Mouse (Mus musculus) left cerebral cortex, postnatal 4 days (tissue): ENCODE data around the gene Pla2g16. TPM values are rescaled to one million over a fixed set of nuclear protein-coding genes. Genes with fewer than 3 reads are reported as not detected.

Experiments
- DNase-seq: peaks from one replicate; pipeline ENCODE4 v3.0.0-alpha.2; 2022
- intact Hi-C: fragments of 180-260 bp; cut with DNase I; formaldehyde crosslinking; loops from one replicate; pipeline ENCODE4 v1.15.1; 2025
- total RNA-seq, 2 experiments: library from RNA; stranded (reverse); gene quantifications; 2 replicates each; pipeline ENCODE4 v1.2.3; 2021

The Pla2g16 gene
- total RNA-seq = 1 to 10 TPM; 5.5 to 5.6 TPM

DNA sequence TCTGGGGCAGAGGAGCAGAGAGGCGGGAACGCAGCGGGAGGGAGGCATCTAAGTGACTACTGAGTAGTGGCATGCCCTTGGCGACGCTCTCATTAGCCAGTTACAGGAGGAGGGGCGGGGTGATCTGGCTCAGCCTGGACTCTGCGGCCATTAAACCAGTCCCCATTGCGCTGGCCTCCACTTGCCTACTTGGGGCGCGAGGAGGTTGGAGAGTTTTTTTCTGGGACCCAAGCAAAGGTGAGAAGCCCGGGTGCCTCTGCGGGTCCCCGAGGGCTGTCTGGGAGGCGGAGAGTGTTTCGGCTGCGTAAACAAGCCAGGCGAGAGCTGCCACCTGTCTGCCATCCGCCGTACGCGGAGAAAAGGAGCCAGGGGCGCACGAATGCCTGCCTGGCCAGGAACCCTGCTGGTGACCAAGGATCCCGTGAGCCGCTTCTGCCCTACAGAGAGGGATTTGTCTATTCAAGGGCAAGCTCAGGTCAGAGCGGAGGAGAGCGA lies at the start of gene Pla2g16:
Gene Pla2g16 (plus strand): TSS at position 132 of the 495 bp plus-strand sequence.
- DNase-seq = peak; percentile 59
- intact Hi-C loops = no loop called here

DNA sequence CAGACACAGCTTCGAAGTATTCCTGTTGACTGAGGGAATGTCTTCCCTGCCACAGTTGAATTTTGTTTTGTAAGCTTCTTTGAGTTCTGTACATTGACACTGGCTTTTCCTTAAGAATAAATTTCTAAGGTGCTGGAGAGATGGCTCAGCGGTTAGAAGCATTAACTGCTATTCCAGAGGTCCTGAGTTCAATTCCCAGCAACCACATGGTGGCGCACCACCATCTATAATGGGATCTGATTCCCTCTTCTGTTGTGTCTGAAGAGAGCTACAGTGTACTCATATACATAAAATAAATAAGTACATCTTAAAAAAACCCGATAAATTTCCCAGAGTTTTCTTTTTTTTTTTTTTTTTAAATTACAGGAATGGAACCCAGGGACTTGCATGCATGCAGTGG lies 49.2 kb upstream of the Pla2g16 start:
- intact Hi-C loops = no loop called here

DNA sequence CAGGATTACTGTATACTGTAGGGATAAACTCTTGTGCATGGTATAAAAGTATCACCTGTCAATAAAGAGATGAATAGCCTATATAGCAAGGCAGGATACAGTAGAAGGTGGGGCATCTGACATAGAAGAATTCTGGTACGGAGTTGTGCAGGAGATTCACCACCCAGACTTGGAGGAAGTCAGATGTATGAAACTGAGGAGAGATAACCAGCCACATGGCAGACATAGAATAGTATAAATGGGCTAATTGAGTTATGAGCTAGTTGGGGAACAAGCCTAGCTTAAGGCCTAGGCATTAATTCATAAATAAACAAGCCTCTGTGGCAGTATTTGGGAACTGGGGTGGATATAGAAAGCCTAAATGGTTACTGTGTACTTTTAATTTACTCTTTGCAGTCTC lies 40.8 kb upstream of the Pla2g16 start:
- no peak for DNase-seq
- intact Hi-C loops = no loop called here

More for the DNA sequence above, 49.2 kb upstream of the Pla2g16 start:
- no peak for DNase-seq

DNA sequence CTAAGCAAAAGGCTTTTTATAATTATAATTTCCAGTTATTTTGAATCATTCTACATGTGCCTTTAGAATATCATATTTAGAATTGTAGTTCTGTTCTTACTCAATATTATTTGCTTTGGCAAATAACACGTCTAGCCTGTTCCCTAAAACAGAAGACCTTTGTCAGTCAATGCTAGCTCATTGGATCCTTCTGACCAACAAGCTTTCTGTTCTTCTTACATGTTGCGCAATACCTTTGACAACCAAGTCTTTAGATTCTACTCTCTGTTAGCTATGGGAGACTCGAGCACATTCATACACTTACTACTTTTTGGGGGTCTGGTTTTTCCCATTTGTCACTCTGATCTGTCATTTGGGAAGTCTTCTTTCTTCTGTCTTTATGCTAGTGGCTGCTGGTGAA lies 35.6 kb upstream of the Pla2g16 start:
- intact Hi-C loops = no loop called here
- DNase-seq = no peak

DNA sequence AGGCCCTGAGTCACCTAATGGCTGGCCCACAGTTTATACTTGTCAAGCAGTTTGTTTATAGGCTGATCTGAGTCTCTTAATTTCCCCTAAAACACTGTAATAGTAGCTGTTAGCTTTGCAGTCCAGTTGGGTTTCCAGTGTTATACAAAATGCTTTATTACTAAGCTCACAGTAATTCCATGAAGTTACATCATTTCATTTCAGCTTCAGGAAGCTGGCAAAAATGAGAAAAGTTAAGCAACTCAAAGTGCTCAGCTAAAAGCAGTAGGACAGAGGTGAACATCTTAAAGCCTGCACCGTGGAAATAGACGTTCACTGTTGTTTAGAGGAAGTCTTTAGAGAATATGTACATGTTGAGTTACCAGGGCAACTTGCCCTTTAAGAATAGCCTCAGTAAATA lies 34.4 kb upstream of the Pla2g16 start:
- intact Hi-C loops = no loop called here
- no peak for DNase-seq

DNA sequence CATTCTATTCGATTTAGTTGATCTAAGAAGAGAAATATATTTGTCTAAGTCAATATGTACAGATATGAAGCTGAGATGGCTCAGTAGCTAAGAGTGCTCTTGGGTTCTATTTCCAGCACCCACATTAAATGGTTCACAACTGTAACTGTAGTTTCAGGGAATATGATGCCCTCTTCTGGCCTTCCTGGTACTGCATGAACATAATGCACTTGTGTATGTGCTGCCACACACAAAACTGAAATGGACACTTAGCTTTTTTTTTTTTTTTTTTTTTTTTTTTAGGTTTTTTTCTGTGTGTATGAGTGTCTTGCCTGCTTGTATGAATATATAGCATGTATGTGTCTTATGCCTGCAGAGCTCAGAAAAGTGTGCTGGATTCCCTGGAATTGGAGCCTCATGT lies 34.0 kb upstream of the Pla2g16 start:
- DNase-seq = no peak
- intact Hi-C loops = no loop called here

DNA sequence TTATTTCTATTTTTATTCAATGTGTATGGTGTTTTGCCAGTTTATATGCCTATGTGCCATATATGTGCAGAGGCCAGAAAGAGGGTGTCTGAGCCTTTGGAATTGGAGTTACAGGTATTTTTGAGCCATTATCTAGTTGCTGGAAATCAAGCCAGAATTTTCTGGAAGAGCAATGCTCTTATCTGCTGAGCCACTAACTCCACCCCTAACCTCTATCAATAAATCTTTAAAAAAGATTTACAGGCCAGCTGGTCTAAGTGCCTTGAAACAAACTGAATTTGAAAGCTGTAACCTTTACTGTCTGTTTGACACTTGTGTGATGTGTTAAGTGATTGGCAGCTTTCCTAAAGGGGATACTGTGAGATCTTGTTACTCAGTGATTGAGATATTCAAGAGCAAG lies 33.5 kb upstream of the Pla2g16 start:
- DNase-seq = no peak
- intact Hi-C loops = no loop called here

DNA sequence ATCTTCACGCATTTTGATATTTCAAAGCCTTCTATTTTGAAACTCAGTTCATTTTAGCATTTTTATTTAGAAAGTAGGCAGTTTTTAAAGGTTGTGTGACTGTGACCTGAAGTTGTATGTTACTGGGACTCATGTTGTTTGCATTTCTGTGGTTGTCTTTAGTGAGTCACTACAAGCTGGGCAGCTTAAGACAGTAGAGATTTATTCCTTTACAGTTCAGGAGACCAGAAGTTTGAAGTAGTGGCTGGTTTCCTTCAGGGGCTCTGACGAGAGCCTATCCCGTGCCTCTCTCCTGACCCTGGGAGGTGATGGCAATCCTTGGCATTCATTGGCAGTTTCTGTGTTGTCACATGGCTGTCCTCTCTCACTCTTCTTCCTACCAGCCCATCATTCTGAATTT lies 32.4 kb upstream of the Pla2g16 start:
- DNase-seq = no peak
- intact Hi-C loops = loop anchor here (5.0 kb wide), 2 partner anchors 72 to 92 kb away; no protein-coding TSS in a partner anchor

DNA sequence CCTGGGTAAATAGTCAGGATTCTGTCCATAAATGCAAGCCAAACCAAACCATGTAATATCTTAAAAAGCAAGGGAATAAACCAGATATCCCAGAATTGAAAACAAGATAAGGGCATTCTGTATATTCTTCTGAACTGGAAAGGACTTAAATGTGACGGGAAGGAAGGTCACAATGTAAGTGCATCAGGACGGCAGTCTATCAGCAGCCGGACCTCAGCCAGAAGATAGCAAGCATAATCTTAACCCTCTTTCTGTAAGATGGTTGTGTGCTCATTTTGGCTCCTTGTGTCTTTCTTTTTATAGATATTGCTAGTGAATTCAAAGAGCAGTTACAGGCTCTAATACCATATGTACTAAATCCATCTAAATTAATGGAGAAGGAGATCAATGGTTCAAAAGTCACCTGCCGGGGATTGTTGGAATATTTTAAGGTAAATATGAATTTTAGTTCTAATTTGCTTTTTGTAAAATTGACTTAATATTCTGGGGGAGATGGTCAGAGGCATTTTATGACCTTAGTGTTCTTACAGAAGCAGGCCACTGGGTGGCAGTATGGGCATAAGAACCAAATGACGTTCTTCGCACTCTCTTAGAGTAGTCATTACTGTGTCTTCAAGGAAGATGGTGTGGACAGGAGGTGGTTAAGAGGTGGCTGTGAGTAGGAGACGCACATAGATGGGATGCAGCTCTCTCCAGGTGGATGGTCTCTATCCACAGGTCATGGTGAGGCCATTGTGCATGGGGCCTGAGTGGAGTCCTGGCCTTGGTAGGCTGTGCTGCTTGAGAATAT lies 28.4 kb upstream of the Pla2g16 start:
- intact Hi-C loops = loop anchor here (5.0 kb wide), 2 partner anchors 68 to 88 kb away; no protein-coding TSS in a partner anchor
- DNase-seq = peak; percentile 68

DNA sequence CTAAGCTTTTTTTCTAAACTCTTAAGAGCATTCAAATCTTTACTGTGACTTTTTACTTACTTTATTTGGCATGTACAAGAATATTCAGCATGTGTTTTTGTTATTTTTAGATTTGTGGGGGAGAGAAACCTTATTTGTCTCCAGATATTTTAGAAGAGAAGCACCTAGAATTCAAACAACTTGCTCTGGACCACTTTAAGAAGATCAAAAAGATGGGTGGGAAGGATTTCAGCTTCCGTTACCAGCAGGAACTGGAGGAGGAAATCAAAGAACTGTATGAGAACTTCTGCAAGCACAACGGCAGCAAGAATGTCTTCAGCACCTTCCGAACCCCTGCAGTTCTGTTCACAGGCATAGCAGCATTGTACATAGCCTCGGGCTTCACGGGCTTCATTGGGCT lies 25.4 kb upstream of the Pla2g16 start:
- intact Hi-C loops = no loop called here
- DNase-seq = no peak

DNA sequence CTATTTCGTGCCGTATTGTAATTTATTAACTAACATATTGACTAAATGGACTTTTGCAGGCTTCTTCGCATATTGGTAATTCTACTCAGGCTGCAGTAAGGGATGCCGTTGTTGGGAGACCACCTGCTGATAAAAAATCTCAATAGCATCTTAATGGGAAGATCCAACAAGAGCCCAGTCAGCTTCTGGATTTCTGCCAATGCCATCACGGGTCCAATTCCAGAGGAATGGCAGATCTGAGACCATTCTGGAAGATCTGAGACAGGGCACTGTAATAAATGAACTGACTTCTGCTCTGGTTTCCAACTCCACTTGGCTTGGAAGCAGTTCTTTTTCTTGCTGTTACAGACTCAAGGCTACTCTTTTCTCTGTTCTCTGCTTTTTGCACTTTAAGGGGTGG lies 23.4 kb upstream of the Pla2g16 start:
- intact Hi-C loops = no loop called here
- peak; percentile 60 for DNase-seq

DNA sequence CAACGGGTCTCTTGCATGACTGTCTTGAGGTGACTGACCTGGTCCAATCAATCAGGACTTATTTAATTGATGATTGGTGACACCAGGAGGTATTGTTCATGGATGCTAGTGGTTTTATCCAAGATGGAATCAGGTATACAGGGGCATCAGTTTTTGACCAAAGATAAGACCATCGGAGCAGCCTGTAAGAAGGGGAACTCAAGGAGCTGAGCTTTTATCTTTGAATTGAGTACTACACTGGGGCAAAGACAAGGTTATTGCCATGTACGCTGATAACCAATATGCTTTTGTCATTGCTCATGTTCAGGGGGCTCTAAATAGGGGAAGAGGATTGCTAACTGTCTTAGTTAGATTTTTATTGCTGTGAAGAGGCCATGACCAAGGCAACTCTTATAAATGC lies 8.3 kb upstream of the Pla2g16 start:
- DNase-seq = no peak
- intact Hi-C loops = no loop called here

DNA sequence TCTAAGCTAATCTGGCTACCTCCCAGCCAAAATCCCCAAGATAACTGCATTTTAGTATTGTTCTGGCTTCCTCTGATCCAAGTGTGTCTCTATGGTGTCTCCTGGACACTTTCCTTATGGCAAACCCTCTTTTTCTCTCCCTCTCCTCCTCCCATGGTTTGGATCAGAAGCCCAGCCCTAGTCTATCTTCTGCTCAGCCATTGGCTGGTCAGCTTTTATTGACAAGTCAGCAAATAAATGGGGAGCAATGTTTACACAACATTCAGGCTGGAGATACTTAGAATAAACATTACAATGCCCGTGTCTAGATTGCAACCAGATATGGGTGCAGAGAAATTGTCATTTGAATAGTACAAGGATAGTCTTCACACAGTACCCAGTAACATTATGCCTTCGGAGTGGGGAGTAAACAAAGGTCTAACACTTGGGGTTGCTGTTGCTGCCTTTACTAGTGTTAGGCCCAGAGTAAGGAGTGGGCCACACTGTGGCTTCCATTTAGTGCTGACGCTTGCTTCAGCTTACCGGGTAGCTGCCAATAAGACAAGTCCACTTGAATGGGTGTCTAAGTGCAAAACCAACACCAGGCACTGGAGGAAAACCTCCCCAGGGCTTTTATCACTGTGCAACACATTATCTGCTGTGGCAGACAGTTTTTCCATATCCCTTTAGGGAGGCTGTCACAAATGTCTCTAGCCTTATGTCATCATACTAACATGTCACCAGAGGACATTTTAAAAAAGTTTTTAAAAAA lies 5.5 kb upstream of the Pla2g16 start:
- intact Hi-C loops = no loop called here
- no peak for DNase-seq

DNA sequence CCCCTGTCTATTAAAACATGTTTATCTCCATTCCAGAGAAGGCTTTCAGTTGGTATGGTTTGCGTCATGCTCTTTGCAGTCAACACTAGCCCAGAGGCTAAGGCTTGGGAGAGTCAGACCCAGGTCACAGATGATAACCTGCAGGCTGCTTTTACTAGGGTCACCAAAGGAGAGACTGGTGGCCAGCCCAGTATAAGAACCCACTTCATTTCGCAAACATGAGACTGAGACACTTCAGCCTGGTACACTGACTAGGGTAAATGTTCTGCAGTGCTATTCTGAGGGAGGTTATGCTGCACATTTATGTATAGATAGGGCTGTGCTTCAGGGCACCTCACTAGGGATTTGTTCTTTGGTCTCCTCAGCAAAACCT lies 5.0 kb upstream of the Pla2g16 start:
- no peak for DNase-seq

DNA sequence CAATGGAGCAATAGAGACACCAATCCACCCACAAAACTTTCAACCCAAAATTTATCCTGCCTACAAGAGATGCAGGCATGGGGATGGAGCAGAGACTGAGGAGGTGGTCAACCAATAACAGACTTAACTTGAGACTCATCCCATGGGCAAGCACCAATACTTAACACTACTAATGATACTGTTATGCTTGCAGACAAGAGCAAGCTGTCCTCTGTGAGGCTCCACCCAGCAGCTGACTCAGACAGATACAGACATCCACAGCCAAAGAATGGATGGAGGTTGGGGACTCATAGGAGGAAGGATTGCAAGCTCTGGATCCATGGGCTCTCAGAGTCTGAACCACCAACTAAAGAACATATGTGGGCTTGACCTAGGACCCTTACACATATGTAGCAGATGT lies 3.8 kb upstream of the Pla2g16 start:
- no peak for DNase-seq
- intact Hi-C loops = no loop called here

More for the DNA sequence above, 5.0 kb upstream of the Pla2g16 start:
- intact Hi-C loops = no loop called here

DNA sequence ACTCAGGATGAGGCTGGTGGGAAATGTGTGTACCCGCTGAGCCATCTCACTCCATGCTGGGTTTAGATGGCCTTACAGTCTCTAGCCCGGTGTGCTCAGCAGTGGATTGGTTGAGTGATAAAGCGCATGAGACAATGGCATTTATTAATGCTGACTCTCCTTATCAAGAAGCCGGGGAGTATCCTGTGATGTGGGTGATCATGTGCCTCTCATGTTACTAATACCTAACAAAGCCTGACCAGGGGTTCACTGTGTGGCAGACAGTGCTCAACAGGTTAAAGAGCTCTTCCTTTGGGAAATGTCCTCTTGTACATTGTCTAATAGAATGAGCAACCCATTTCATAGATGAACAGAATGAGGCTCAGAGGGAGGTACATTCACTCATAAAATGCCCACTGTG lies 2.4 kb upstream of the Pla2g16 start:
- intact Hi-C loops = no loop called here

DNA sequence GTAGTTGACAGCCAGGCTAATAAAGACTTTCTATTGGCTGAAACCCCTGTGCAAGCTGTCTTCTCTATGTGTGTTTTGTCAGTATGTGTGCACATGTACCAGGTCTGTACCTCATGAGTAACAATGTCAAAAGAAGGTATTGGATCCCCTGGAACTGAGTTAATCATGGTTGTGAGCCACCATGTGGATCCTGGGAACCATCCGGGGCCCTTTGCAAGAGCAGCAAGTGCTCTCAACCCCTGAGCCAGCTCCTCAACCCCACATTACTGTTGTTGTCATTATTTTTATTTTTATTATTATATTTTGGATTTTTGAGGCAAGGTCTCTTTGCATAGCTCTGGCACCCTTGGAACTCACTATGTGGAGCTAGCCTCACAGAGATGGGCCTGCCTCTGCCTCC lies 618 bp upstream of the Pla2g16 start:
- DNase-seq = no peak
- intact Hi-C loops = no loop called here

More for the DNA sequence above, 2.4 kb upstream of the Pla2g16 start:
- no peak for DNase-seq

DNA sequence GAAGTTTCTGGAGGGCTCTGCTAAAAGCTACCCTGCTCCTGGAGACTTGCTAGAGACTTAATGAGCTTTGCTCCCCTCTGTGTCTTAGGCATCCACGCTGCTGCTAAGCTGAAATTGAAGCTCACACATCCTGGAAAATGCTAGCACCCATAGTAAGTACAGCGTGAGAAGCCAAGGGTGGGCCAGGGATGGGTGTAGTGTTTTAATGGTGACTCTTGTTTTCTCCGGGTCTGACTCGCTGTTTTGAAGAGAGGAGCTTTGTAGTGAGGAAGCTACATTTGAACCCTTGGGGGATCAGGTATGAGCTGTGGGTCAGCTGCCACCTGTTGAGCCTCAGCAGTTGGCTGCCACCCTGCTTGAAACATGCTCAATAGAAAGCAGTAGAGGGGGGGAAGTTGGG lies 585 bp downstream of the Pla2g16 start:
- no peak for DNase-seq
- intact Hi-C loops = no loop called here

DNA sequence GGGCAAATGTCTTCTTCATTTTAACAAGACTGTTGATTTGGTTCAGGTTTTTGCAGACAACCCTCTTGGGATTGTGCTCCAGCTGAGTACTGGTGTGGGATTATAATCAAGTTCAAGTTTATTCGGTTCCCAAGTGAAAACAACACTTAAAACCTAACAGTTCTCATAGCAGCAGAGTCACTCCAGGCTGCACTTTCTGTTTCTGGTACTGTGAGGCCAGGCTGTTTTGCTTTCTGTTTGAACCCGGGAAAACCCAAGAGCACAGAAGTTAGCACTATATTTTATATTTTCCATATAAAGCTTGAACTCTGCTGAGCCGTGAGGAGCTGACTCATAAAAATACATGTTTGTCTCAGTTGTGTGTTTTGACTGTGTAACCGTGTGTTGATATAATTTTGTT lies 1.4 kb downstream of the Pla2g16 start:
- intact Hi-C loops = no loop called here

DNA sequence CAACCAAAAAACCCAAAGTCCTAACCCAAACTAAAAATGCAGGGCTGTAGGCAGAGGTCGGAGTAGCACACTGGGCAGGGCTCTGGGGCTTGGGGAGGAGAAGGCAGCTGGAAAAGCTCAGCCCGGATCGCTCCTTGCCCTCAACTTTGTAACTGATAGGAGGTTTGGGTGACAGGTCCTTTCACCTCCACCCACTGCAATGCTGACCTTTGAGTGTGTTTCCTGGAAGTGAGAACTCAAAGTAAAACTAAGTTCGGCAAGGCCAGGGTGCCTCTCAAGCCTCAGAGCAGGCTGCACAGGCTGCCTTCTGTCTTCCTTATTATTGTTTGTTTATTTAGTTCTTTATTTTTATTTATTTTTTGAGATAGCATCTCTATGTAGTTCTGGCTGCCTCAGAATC lies 2.7 kb downstream of the Pla2g16 start:
- no peak for DNase-seq
- intact Hi-C loops = no loop called here

More for the DNA sequence above, 1.4 kb downstream of the Pla2g16 start:
- DNase-seq = no peak

DNA sequence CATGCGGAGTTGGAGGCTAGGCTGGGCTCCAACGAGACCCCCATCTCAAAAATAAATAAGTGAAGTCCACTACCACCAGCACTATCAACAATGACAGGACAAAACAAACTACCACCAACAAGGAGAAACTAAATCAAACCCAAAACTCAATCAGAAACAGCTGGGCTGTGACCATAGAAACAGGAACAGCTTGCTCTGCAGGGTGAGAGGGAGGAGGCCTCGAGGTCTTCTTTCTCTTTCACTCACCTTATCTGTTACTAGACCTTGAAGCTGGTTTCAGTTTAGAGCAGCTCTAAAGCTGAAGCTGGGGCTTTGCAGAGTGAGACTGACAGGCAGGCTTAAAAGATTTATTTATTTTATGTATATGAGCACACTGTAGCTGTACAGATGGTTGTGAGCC lies 4.2 kb downstream of the Pla2g16 start:
- intact Hi-C loops = no loop called here
- DNase-seq = no peak

DNA sequence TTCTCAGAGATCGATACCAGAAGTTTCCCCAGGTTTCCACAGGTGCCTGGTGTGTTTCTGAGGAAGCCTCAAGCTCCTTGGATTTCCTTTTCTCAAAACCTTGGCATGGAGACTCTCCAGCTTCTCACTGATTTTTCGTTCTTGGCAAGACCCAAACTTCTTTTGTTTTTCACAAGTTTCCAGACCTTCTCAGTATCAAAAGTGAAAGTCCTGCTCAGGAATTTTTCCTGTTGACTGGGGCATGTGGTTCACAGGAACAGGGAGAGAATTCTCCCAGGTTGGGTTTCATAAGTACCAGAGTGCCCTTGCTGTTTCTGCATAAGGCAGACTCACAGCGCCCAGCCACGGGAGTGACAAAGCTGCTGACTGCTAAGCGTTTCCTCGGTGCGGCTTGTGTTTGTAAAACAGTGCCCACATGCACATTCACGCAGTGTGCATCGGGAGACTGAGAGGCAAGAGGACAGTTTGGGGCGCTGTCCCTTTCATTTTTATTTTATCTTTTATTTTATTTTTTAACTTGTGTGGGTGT lies 5.4 kb downstream of the Pla2g16 start:
- intact Hi-C loops = no loop called here

More for the DNA sequence above, 5.4 kb downstream of the Pla2g16 start:
- no peak for DNase-seq
